Mouse (Mus musculus): ENCODE measurements at regions not wholly inside any gene's neighbourhood (a gene's known extent, or its start where the extent isn't known, plus 50 kb on each side); places are given as distances from the start of the nearest gene placed in this dataset.
A peak's percentile ranks its signal among the peaks of the same experiment; 100 is the strongest.
"Not testable (repeated sequence)": the region's sequence is repeated elsewhere in the genome, so short reads cannot be mapped to it uniquely, and the experiment has no call there.

DNA sequence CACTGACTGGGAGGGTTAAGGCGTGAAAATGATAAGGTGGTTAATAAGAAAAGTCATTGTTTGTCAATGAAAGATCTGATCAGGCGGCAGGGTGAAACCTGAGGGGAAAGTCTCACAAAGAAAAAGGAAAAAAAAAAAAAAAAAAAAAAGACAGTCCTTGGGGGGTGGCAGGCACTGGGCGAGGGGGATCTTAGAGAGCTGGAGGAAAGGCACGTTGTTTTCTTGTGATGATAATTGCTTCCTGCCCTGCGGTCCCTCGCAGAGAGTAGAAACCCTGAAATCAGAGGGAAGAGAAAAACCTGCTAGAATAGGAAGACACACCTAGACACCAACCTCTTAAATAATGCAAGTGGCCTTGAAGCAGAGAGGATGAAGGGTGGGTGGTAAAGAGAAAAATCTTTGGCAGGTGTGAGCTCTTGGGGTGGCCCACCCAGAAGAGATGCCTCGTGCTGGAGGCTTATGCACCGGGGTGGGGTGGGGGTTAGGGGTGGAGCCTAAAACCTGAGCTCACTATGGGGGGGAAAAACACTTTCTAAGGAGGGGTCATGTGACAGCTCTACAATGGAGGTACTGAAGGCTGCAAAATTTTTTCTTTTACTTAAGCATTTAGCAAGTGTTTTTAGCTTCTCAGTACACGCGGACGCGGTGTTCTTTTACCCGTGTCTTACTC lies 294.0 kb upstream of the Arglu1 start:
- ATAC-seq (ENCODE audit: poor library complexity, severe bottlenecking): no peak

DNA sequence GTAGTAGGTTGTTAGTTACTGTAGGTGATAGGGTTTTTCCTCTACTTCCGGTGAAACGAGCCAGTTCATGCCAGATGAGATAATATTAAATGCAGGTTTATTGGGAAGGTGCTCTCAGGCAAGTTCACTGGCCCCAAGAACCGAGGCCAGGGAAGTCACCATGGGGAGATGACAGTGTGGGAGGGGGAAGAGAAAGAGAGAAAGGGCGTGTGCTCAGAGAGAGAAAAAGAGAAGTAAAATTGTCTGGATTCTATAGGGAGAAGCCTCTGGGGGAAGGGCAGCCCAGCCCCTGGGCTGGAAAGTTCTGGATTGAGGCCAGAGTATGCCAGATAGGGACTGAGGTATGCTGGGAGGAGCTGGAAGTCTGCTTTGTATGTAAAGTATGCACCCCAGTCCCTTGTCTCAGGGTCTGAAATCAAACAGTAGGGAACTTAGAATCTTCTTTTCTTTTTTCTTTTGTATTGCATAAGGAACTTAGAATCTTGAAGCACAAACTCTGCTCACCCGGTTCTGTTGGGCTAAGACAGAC lies 292.9 kb upstream of the Arglu1 start:
- ATAC-seq (ENCODE audit: poor library complexity, severe bottlenecking): peak; percentile 80

DNA sequence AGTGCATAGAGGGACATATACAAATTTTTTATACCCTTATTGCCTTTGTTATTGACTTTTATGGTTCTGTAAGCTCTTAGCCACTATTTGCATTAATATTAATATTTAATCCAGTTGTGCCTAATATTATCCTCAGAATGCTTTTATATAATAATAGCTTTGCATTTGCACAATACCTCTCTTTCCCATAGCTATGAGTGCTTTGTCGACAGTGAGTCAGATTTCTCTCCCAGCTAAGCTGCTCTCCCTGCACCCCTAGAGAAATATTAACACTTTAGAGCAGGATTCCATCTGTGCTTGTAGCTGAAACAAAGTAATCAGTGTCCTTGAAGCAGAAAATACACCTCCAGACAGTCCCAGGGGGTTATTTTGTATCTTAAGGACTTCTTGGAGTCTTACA lies 288.6 kb upstream of the Arglu1 start:
- ATAC-seq (ENCODE audit: poor library complexity, severe bottlenecking): no peak

DNA sequence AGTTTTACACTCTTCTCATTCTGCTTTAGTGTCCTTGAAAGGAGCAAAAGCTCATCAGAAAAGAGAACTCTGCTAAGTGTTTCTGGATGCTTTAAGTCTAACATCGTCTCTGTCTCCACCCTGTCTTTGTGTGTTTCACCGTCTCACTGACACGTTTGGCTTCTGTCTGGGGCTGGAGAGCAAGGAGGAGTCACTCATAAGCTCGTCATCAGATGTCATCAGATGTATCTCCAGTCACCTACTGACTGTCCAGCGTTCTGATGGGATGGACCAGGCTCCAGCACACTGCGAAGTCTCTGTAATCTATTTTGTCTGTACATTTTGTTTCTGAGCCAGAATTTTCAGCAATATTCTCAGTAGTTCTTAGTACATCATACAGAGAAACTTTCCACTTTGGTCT lies 283.4 kb upstream of the Arglu1 start:
- ATAC-seq (ENCODE audit: poor library complexity, severe bottlenecking): no peak

DNA sequence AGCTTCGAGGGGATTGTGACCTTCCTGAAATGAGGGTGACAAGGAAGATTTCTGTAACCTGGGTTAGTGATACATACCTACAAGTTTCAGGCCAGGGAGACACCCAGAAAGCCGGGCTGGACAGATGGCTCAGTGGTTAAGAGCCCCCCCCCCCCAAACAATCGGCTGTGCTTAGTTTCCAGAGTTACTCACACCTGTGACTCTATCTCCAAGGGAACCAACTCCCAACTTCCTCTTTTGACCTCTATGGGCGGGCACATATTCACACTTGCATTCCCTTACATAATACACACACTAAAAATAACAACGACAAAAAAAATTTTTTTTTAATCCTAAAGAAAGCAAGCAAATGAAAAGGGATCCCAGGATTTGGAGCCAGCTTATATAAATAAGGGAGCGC lies 283.0 kb upstream of the Arglu1 start:
- peak; percentile 78 for ATAC-seq (ENCODE audit: poor library complexity, severe bottlenecking)

DNA sequence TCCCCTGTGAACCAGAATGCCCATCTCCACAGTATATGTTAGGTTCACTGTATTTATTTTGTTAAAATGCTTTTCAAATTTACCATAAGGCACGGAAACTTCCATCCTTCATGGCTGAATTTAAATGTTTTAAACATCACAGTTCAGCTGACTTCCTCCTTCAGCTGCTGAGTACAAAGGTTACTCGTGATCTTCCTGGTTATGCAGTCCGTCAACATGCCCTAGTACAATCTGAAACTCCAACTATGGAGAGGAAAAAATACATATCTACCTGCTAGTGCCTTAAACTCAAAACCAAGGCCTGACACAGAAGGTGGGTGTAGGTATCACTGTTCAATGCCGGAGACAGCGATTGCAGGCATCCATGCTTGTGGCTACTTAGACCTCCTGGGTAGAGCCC lies 280.5 kb upstream of the Arglu1 start:
- ATAC-seq (ENCODE audit: poor library complexity, severe bottlenecking): no peak

DNA sequence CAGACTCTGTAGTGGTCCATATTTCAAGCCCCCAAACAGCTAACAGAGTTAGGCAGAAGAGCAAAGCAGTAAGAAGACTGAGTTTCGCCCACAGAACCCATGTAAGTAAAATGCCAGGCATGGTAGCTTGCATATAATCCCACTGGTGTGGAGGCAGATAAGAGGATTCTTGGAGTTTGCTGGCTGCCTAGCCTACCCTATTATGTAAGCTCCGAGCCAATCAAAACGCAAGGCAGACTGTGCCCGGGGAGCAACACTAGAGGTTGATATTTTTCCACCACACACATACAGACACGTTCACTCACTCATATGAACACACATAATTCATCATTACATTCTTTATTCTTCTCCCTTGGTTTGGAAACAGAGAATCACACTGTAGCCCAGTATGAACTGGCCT lies 280.0 kb upstream of the Arglu1 start:
- no peak for ATAC-seq (ENCODE audit: poor library complexity, severe bottlenecking)

DNA sequence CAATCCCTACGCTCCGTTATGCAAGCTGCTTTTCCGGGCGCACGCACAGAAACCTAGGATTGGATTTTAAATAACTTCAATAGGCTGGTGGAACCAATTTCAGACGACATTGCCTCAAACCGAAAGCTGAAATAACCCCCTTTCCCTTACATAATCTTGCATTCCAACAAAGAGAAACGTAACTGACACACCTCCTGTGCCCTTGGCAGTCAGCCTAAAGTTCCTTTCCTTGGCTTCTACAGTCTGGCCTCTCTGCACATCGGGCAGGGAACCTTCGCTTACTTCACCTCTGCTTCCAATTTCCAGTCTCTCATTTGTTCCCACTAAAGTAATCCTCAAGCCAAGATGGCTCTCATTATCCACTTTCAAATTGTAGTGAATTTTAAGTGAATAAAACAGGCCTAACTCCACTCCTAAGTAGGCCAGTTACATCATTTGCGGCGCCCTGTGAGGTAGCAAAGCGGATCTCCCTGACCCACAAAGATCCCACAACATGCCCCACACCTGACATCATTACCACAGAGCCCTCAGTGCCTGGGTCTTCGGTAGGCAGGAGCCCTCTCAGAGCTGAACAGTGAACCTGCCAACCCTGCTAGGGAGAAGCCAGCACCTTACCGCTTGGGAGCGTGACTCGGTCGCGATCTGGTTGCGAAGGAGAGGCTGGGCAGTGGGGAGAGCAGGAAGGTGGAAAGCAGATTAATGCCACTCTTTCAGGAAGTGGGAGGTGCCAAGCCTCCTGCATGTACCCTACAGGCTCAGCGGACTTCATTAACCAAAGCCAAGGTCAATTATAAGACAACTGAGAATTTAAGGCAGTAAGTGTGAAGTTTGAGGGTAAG lies 279.0 kb upstream of the Arglu1 start:
- ATAC-seq (ENCODE audit: poor library complexity, severe bottlenecking): peak; percentile 63

DNA sequence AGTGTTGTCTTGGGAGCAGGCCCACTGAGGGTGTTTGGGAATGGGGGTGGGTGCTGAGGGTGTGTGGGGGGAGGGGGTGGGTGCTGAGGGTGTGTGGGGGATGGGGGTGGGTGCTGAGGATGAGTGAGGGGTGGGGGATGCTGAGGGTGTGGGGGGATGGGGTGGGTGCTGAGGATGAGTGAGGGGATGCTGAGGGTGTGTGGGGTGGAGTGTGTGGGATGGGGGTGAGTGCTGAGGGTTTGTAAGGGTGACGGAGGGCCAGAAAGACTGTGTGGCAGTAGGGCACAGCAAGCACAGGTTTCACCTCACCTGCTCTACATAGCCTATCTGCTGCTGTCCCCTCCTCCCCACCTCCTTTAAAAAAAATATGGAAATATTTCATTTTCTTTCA lies 276.3 kb upstream of the Arglu1 start:
- ATAC-seq (ENCODE audit: poor library complexity, severe bottlenecking): no peak

DNA sequence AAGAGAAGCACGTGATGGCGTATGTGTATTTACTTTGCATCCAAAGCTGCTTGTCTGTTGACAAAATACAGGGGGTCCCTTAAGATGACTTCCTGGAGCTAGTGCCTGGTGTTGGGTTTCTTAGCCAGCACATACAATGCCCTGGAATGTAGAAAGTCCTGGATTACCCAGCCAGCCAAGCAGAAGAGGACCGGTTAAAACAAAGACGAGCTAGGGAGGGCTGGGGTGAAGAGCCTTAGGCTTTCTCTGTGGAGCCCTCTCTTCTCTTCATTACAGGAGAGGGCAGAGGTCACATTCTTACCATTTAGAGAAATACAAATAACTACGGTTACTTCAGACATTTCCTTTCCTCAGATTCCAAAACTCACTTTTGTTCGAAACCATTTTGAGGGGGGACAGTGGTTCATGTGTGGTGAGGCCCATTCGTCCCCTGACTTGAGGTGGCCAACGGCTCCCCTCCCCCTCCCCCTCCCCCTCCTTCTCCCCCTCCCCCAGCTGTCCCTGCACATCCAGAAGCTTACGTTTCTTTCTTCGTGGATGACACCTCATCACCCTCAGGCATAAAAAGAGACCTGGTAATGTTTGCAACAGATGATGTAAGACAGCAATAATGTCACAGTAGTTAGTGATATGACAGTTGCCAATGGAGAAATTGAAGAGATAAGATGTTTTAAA lies 275.8 kb upstream of the Arglu1 start:
- ATAC-seq (ENCODE audit: poor library complexity, severe bottlenecking): no peak

DNA sequence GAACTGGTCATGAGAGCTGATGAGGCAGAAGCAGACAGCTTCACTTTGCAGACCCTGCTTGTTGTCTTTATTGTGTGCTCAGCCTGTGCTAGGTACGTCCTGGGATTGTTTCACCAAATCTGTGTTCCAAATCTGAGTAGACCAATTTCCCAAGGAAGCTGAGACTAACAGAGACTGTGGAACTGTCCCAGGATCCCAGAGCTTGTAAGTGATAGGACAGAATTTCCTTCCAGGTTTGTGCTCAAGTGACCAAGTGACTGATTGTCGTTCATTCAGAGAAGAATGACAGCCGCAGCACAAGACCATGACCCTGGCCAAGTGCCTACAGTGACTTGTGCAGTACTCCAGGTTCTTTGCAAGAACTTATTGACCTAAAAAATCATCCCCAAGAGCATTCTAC lies 269.9 kb upstream of the Arglu1 start:
- ATAC-seq (ENCODE audit: poor library complexity, severe bottlenecking): no peak

DNA sequence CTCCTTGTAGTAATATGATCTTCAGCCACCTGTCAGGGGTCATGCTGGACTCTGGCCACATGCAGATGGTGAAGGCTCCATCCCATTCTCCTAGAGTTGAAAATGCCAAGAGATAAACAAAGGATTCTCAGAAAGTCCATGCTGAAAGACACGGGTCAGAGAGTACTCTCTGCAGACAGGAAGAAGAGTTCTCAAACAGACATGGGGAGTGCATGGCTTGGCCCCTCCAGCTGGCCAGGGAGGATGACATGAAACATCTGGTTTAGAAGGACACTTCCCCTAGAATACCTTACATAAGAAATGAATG lies 269.4 kb upstream of the Arglu1 start:
- ATAC-seq (ENCODE audit: poor library complexity, severe bottlenecking): no peak

DNA sequence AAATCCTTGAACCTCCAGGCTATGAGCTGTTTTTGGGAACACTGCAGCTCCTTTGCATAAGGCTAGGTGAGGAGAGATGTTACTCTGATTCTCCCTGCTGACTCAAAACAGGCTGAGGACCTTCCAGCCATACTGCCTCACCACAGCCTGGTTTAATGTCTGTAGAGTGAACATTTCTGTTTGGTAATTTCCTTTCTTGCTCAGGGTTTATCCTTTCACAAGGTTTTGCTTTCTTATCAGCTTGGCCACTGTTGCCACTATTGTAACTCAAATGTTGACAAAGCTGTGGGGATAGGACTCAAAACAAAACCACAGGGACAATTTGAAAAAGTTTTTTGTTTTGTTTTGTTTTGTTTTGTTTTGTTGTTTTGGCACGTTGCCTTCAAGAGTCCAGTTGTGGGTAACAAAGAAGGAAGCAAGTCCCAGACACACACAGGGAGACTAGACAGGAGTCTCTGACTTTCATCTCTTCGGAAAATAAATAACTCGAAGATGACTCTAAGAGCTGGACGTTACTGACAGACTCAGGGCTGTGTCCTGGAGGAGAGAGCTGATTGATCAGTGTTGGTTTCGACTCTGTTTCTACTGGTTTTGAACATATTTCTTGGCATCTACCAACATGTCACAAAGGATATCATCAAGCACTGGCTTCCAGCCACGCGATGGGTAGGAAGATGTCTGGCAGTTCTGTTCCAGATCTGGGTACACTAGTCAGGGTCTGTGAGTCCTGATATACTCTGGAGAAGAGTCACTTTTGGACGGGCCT lies 268.9 kb upstream of the Arglu1 start:
- ATAC-seq (ENCODE audit: poor library complexity, severe bottlenecking): no peak

DNA sequence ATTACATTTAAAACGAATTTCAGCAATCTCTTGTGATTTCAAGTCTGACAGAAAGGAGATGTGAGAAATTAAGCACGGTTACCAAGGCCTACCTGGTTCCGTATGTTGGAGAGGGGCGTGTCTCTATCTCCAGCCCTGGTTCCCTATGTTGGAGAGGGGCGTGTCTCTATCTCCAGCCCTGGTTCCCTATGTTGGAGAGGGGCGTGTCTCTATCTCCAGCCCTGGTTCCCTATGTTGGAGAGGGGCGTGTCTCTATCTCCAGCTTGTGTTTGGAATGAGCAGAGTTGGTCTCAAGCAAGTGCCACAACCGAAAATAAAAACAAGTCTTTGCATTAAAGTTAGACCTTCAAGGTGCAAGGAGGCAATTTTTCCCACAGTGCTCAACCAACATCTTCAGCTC lies 267.8 kb upstream of the Arglu1 start:
- not testable (repeated sequence) for ATAC-seq (ENCODE audit: poor library complexity, severe bottlenecking)

DNA sequence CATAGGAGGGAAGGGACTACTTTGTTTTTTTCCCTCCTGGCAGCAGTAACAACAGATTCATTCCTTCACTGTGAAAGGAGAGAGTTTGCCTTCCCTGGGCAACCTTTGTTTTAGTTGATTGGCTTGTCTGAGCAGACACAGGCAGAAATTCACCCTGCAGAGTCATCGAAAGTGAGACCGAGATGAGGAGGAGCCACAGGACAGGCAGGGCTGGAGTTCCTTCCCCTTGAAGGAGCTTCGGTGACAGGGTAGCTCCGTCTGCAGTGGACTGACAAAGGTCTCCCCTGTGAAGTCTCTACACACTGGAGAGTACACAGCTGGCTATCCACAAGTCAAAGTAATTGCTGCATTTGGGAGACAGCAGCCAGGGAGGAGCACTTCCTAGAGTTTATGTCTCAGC lies 261.9 kb upstream of the Arglu1 start:
- peak; percentile 49; the same call in 1 of the 2 replicates for ATAC-seq (ENCODE audit: poor library complexity, severe bottlenecking)

DNA sequence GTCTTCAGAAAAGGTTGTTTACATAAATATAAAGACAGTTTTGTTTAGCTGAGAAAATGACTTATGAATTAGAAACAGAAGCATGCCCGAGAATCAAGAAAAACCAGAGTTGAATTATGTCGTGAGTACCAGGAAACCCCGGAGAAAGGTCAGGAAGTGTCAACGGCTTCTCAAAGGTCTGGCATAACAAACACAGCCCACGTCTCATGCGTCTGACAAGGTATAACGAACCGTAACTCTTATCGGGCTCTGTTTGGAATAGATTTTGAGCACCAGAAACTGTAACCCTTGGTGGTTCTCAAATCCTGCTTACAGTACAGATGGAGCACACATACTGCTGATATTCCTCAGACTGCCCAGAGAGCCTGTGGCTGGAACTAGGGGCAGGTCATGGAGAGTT lies 260.9 kb upstream of the Arglu1 start:
- no peak for ATAC-seq (ENCODE audit: poor library complexity, severe bottlenecking)

DNA sequence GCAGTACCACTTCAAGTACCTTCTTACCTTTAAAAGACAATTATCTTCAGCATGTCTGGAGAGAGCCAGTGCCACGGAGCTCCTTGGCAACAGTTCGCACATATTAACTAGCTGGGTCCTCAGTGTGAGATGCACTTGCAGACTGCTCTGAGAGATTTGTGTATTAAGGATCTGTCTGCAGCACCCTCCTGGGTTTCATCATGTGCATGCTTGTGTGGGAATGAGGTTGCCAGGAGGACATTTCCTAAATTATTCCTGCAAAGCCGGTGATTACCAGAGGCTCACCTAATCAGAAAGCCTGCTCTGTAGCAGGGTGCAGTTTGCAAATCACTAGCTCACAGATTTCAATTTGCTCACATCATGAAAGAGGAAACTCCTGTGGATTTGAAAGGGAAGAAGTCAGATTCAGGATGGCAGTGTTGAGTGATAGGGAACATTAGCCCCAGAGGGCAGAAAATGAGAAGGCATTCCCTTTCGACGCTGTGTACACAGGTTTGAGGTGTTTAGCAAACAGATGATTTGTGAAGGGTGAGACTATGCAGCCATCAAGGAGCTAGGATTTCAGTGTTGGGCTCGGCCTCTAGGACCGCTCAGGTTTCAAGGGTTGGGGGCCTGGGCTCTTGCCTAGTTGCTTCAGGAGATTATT lies 257.3 kb upstream of the Arglu1 start:
- ATAC-seq (ENCODE audit: poor library complexity, severe bottlenecking): no peak

DNA sequence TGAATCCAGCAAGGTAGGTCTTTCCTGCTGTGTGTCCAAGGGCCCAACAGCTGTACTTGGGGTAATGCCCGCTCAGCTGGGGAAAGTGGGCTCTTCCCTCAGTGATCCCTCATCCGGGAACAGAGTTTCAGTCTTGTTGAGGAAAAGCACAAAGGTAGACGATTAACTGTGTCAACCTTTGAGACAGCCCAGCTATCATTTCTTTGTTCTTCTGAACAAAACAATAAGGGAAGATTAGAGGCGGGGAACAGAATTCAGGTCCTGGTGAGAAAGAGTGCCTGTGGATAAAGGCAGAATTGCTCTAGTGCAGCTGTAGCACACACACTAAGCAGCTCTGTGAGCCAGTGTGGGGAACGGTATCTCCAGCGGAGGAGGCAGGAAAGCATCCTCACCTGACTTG lies 252.7 kb upstream of the Arglu1 start:
- ATAC-seq (ENCODE audit: poor library complexity, severe bottlenecking): no peak

DNA sequence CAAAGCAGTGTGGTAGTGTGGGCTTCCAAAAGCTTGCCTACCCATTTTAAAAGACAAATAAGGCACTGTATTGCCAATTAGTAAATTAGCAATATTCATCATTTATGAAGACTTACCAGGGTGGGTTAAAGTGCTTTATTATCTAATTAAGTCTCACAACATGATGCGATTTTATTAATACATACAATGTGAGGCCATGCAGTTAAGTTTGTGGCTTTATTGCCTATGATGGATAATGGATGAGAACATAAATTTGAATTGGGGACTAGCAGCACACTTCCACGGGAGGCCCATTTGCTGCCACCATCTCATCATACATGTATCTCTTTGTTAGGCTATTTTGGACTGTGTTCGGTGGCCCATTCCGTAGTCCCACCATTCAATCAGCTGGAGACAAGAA lies 250.6 kb upstream of the Arglu1 start:
- no peak for ATAC-seq (ENCODE audit: poor library complexity, severe bottlenecking)

DNA sequence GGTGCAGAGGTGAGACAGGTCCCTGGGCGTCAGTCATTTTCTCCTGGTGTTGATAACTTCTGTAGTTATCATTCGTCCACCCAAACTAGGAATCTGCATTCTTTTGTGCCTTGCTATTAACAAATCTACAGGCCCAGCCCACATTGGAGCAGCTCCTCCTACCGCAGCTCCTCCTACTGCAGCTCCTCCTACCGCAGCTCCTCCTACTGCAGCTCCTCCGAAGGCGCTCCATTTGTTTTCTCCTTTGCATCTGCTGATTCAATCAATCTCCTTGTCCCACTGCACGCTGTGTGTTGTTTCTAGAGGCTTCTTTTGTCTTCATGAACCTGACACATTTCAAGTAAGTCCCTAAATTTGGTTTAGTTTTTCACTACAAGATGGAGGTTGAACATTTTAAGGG lies 248.2 kb upstream of the Arglu1 start:
- ATAC-seq (ENCODE audit: poor library complexity, severe bottlenecking): no peak

DNA sequence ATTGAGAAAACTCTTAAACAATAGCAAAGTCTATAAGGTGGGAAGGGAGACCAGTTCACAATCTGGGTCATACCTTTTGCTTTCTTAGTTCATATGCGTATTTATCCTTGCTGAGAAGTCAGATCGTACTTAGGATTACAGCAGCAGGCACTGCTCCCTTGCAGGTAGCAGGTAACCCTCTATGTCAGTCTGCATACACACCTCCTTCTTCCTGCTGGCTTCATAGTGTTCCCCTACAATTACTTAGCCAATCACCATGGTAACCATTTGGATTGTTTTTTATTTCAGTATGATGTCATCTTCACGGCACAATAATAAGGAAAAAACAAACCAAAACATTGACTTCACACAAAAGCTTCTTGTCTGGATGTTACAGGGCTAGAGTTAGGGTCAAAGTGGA lies 242.1 kb upstream of the Arglu1 start:
- ATAC-seq (ENCODE audit: poor library complexity, severe bottlenecking): no peak

Measured in megakaryocyte, adult 5-6 weeks (primary cell).